10 mouse cellular contexts compared by ENCODE assay signal in genomic region chr16:17929211-17929610, GRCm38 (mm10). TPM values are rescaled to one million over a fixed set of nuclear protein-coding genes. Genes with fewer than 3 reads are reported as not detected.
A peak's percentile ranks its signal among the peaks of the same experiment; 100 is the strongest.
DNase-seq lines count a peak whose midpoint lies in the region; ATAC-seq lines count a peak whose summit lies in the region.
"Had no signal": no experiment of that assay in that cellular context is flagged by ENCODE, and none has a peak within 500 bp of the region (broad histone marks: within the 10 kb centered on the region; RNA-seq: fewer than 3 reads in every experiment).

No protein-coding gene starts in this region.

- peaks cover 11% of the 10 kb centered on the region for H3K4me1 ChIP-seq in kidney, embryonic 16.5 days (ENCODE audit: insufficient read depth, low read length)
- peaks cover 8% of the 10 kb centered on the region for H3K4me1 ChIP-seq in embryonic facial prominence, embryonic 14.5 days (ENCODE audit: control insufficient read depth, insufficient read depth, low read length)
- H3K4me1 ChIP-seq in intestine, embryonic 16.5 days (ENCODE audit: control insufficient read depth, insufficient read depth, low read length), result peaks cover 9% of the 10 kb centered on the region; the same call in 1 of the 2 replicates
- H3K4me1 ChIP-seq in neural tube, embryonic 12.5 days, result peaks cover 17% of the 10 kb centered on the region

- no peak for ATAC-seq in kidney, embryonic 16.5 days (ENCODE audit: low FRiP score, low TSS enrichment)
- ATAC-seq in embryonic facial prominence, embryonic 14.5 days (ENCODE audit: low read depth), result no peak
- ATAC-seq in intestine, embryonic 16.5 days, result no peak
- ATAC-seq in neural tube, embryonic 12.5 days (ENCODE audit: low FRiP score, low read depth), result no peak

- WGBS in kidney, embryonic 16.5 days, result 16% methylated on average over 2 of the region's 2 CpGs
- 29% methylated on average over 1 of the region's 2 CpGs for WGBS in embryonic facial prominence, embryonic 14.5 days
- 11% methylated on average over 2 of the region's 2 CpGs for WGBS in intestine, embryonic 16.5 days
- WGBS in neural tube, embryonic 12.5 days, result 0% methylated on average over 2 of the region's 2 CpGs

- no peak overlapping the region for H3K4me2 ChIP-seq in kidney, embryonic 16.5 days (replicated peaks; ENCODE audit: low read depth, low read length)
- no peak overlapping the region for H3K4me2 ChIP-seq in embryonic facial prominence, embryonic 14.5 days (ENCODE audit: low read depth, low read length)
- H3K4me2 ChIP-seq in intestine, embryonic 16.5 days (ENCODE audit: low read depth, low read length), result peak overlapping the region; percentile 95; the same call in 1 of the 2 replicates
- H3K4me2 ChIP-seq in neural tube, embryonic 12.5 days (replicated peaks), result peak overlapping the region; percentile 94

- H3K9ac ChIP-seq in kidney, embryonic 16.5 days (replicated peaks; ENCODE audit: low read length), result peak overlapping the region; percentile 83; the same call in 1 of the 2 replicates
- 0 out of 2 replicates have a peak overlapping the region, but pooled peaks have one; percentile 79 for H3K9ac ChIP-seq in embryonic facial prominence, embryonic 14.5 days (ENCODE audit: low read depth, low read length)
- H3K9ac ChIP-seq in intestine, embryonic 16.5 days (ENCODE audit: low read depth, low read length), result peak overlapping the region; percentile 91
- H3K9ac ChIP-seq in neural tube, embryonic 12.5 days, result 0 out of 2 replicates have a peak overlapping the region, but pooled peaks have one; percentile 85

- no peaks in the 10 kb centered on the region for H3K9me3 ChIP-seq in kidney, embryonic 16.5 days (ENCODE audit: low read length)
- H3K9me3 ChIP-seq in embryonic facial prominence, embryonic 14.5 days (ENCODE audit: control insufficient read depth, low read length), result no peaks in the 10 kb centered on the region
- no peaks in the 10 kb centered on the region for H3K9me3 ChIP-seq in intestine, embryonic 16.5 days (ENCODE audit: control insufficient read depth, low read length)
- no peaks in the 10 kb centered on the region for H3K9me3 ChIP-seq in neural tube, embryonic 12.5 days

- peak overlapping the region; percentile 95; the same call in 1 of the 2 replicates for H3K27ac ChIP-seq in kidney, embryonic 16.5 days (ENCODE audit: low read length)
- H3K27ac ChIP-seq in embryonic facial prominence, embryonic 14.5 days (replicated peaks; ENCODE audit: low read depth, low read length), result no peak overlapping the region
- H3K27ac ChIP-seq in intestine, embryonic 16.5 days (ENCODE audit: low read length), result peak overlapping the region; percentile 99
- no peak overlapping the region for H3K27ac ChIP-seq in neural tube, embryonic 12.5 days

- peaks cover 11% of the 10 kb centered on the region for H3K36me3 ChIP-seq in kidney, embryonic 16.5 days (ENCODE audit: insufficient read depth, low read length)
- H3K36me3 ChIP-seq in embryonic facial prominence, embryonic 14.5 days (ENCODE audit: control insufficient read depth, insufficient read depth, low read length), result 0 out of 2 replicates have a peak, but pooled peaks cover 12% of the 10 kb centered on the region
- H3K36me3 ChIP-seq in intestine, embryonic 16.5 days (ENCODE audit: control insufficient read depth, insufficient read depth, low read length), result no peaks in the 10 kb centered on the region
- peaks cover 20% of the 10 kb centered on the region for H3K36me3 ChIP-seq in neural tube, embryonic 12.5 days

- no peak overlapping the region for H3K4me3 ChIP-seq in kidney, embryonic 16.5 days (ENCODE audit: low read length)
- no peak overlapping the region for H3K4me3 ChIP-seq in embryonic facial prominence, embryonic 14.5 days (ENCODE audit: low read depth, low read length)
- no peak overlapping the region for H3K4me3 ChIP-seq in intestine, embryonic 16.5 days (ENCODE audit: low read length)
- H3K4me3 ChIP-seq in neural tube, embryonic 12.5 days, result no peak overlapping the region

- H3K27me3 ChIP-seq in kidney, embryonic 16.5 days (ENCODE audit: insufficient read depth, low read length), result no peaks in the 10 kb centered on the region
- H3K27me3 ChIP-seq in embryonic facial prominence, embryonic 14.5 days (replicated peaks; ENCODE audit: control insufficient read depth, insufficient read depth, low read length), result no peaks in the 10 kb centered on the region
- H3K27me3 ChIP-seq in intestine, embryonic 16.5 days (replicated peaks; ENCODE audit: control insufficient read depth, insufficient read depth, low read length), result no peaks in the 10 kb centered on the region
- no peaks in the 10 kb centered on the region for H3K27me3 ChIP-seq in neural tube, embryonic 12.5 days (replicated peaks)

- DNase-seq in kidney, adult 11 months, result no peak
- no peak for DNase-seq in embryonic facial prominence, embryonic 14.5 days (ENCODE audit: low spot score)
- DNase-seq in urinary bladder, adult 2 months (ENCODE audit: low spot score), result no peak
- DNase-seq in frontal cortex, postnatal 10 days (ENCODE audit: low spot score in 2 of 2), result no peak
- no peak for DNase-seq in layer of hippocampus, adult 8-10 months (ENCODE audit: low spot score in 2 of 2)

RNA-seq across cellular contexts. Expression of gene Slc25a1, which starts 1.2 kb away (rescaled TPM):
- polyA plus RNA-seq in kidney, embryonic 16.5 days (2015; fragmentation: Nextera tagmentation; extraction: Ambion mirVana), result 102 and 107 TPM in 2 replicates
- polyA plus RNA-seq in embryonic facial prominence, embryonic 14.5 days (2014; fragmentation: Nextera tagmentation; extraction: Ambion mirVana), result 56.6 and 60.3 TPM in 2 replicates
- polyA plus RNA-seq in intestine, embryonic 16.5 days (2015; fragmentation: Nextera tagmentation; extraction: Ambion mirVana), result 255 and 287 TPM in 2 replicates
- polyA plus RNA-seq in neural tube, embryonic 12.5 days (2016; fragmentation: Nextera tagmentation; extraction: Ambion mirVana), result 156 and 162 TPM in 2 replicates
- 67.3 and 77.5 TPM in 2 replicates for polyA plus RNA-seq in urinary bladder, adult 2 months (2012; rRNA removed)
- total RNA-seq in layer of hippocampus, adult 8-10 months (2022), result 10 to 100 TPM; 37.8 to 57.7 (median 47.1) TPM

RNA-seq across cellular contexts. Expression of gene Gsc2, which starts 14.4 kb away (rescaled TPM):
- polyA plus RNA-seq in kidney, embryonic 16.5 days (2015; fragmentation: Nextera tagmentation; extraction: Ambion mirVana), result not detected in 2 replicates
- polyA plus RNA-seq in embryonic facial prominence, embryonic 14.5 days (2014; fragmentation: Nextera tagmentation; extraction: Ambion mirVana), result not detected in 2 replicates
- 0.23 TPM in 1 of 2 replicates, not detected in the other for polyA plus RNA-seq in intestine, embryonic 16.5 days (2015; fragmentation: Nextera tagmentation; extraction: Ambion mirVana)
- not detected in 2 replicates for polyA plus RNA-seq in neural tube, embryonic 12.5 days (2016; fragmentation: Nextera tagmentation; extraction: Ambion mirVana)
- not detected in 2 replicates for polyA plus RNA-seq in urinary bladder, adult 2 months (2012; rRNA removed)
- total RNA-seq in layer of hippocampus, adult 8-10 months (2022), result not detected
- total RNA-seq: gastrocnemius, postnatal 10 days had no signal
- polyA plus RNA-seq: thymus, postnatal 0 days had no signal

RNA-seq across cellular contexts. Expression of gene Ess2, which starts 18.1 kb away (rescaled TPM):
- 40.7 and 44.8 TPM in 2 replicates for polyA plus RNA-seq in kidney, embryonic 16.5 days (2015; fragmentation: Nextera tagmentation; extraction: Ambion mirVana)
- polyA plus RNA-seq in embryonic facial prominence, embryonic 14.5 days (2014; fragmentation: Nextera tagmentation; extraction: Ambion mirVana), result 26.2 and 28.7 TPM in 2 replicates
- 28.8 and 29.5 TPM in 2 replicates for polyA plus RNA-seq in intestine, embryonic 16.5 days (2015; fragmentation: Nextera tagmentation; extraction: Ambion mirVana)
- polyA plus RNA-seq in neural tube, embryonic 12.5 days (2016; fragmentation: Nextera tagmentation; extraction: Ambion mirVana), result 52.1 and 54.6 TPM in 2 replicates
- 26.0 and 26.7 TPM in 2 replicates for polyA plus RNA-seq in urinary bladder, adult 2 months (2012; rRNA removed)
- total RNA-seq in layer of hippocampus, adult 8-10 months (2022), result 10 to 100 TPM; 28.5 to 33.3 (median 30.7) TPM

RNA-seq across cellular contexts. Expression of gene Tssk2, which starts 30.8 kb away (rescaled TPM):
- not detected in 2 replicates for polyA plus RNA-seq in kidney, embryonic 16.5 days (2015; fragmentation: Nextera tagmentation; extraction: Ambion mirVana)
- 0.13 TPM in 1 of 2 replicates, not detected in the other for polyA plus RNA-seq in embryonic facial prominence, embryonic 14.5 days (2014; fragmentation: Nextera tagmentation; extraction: Ambion mirVana)
- polyA plus RNA-seq in intestine, embryonic 16.5 days (2015; fragmentation: Nextera tagmentation; extraction: Ambion mirVana), result not detected in 2 replicates
- polyA plus RNA-seq in neural tube, embryonic 12.5 days (2016; fragmentation: Nextera tagmentation; extraction: Ambion mirVana), result not detected in 2 replicates
- polyA plus RNA-seq in urinary bladder, adult 2 months (2012; rRNA removed), result not detected in 2 replicates
- total RNA-seq in layer of hippocampus, adult 8-10 months (2022), result not detected
- total RNA-seq: gastrocnemius, postnatal 10 days had no signal
- polyA plus RNA-seq: thymus, postnatal 0 days had no signal

RNA-seq across cellular contexts. Expression of gene Dgcr2, which starts 30.8 kb away (rescaled TPM):
- 103 and 107 TPM in 2 replicates for polyA plus RNA-seq in kidney, embryonic 16.5 days (2015; fragmentation: Nextera tagmentation; extraction: Ambion mirVana)
- 81.9 and 86.8 TPM in 2 replicates for polyA plus RNA-seq in embryonic facial prominence, embryonic 14.5 days (2014; fragmentation: Nextera tagmentation; extraction: Ambion mirVana)
- 65.4 and 67.4 TPM in 2 replicates for polyA plus RNA-seq in intestine, embryonic 16.5 days (2015; fragmentation: Nextera tagmentation; extraction: Ambion mirVana)
- polyA plus RNA-seq in neural tube, embryonic 12.5 days (2016; fragmentation: Nextera tagmentation; extraction: Ambion mirVana), result 96.7 and 101 TPM in 2 replicates
- polyA plus RNA-seq in urinary bladder, adult 2 months (2012; rRNA removed), result 48.7 and 50.0 TPM in 2 replicates
- total RNA-seq in layer of hippocampus, adult 8-10 months (2022), result 100 to 1,000 TPM in 3 of 4 experiments, 10 to 100 TPM in 1; 97.2 to 106 (median 103) TPM

Comparison
In these comparisons a context has a peak if more than half of its experiments do, and no peak if none do; other contexts are left out.
1. H3K27ac ChIP-seq: peak in kidney, embryonic 16.5 days (single experiment) and intestine, embryonic 16.5 days (single experiment); none in embryonic facial prominence, embryonic 14.5 days (single experiment) and neural tube, embryonic 12.5 days (single experiment).
2. H3K4me2 ChIP-seq: peak in intestine, embryonic 16.5 days (single experiment) and neural tube, embryonic 12.5 days (single experiment); none in kidney, embryonic 16.5 days (single experiment) and embryonic facial prominence, embryonic 14.5 days (single experiment).
3. Peak in every context shown above with its lines, with median percentiles within 50 percentile points of each other: H3K9ac ChIP-seq.